Mouse (Mus musculus): ENCODE measurements around the gene Crbn. TPM values are rescaled to one million over a fixed set of nuclear protein-coding genes. Genes with fewer than 3 reads are reported as not detected.

Crbn gene
- total RNA-seq, 1 experiment = 33.9 TPM

- H3K4me1 ChIP-seq (ENCODE audit: control insufficient read depth in 2 of 2, insufficient read depth in 2 of 2, low read length in 2 of 2, poor library complexity in 1 of 2) = no peaks in the 10 kb centered on the region
- no peak for TF ChIP-seq HCFC1 (IDR thresholded peaks at IDR 0.05; ENCODE audit: borderline replicate concordance, insufficient read depth, low read length)
- no peak for TF ChIP-seq ZNF384 (IDR thresholded peaks at IDR 0.05; ENCODE audit: low read depth, low read length)
- no peak for TF ChIP-seq CHD2 (IDR thresholded peaks at IDR 0.05; ENCODE audit: low read depth, low read length)
- TF ChIP-seq MAFK (IDR thresholded peaks at IDR 0.05; ENCODE audit: insufficient read depth, low read depth, low read length) = no peak
- no peak for TF ChIP-seq ZC3H11A (IDR thresholded peaks at IDR 0.05; ENCODE audit: borderline replicate concordance, low read depth, low read length)
- H3K27ac ChIP-seq (ENCODE audit: insufficient read depth, low read depth, low read length, poor library complexity, severe bottlenecking) = no peak overlapping the region
- no peak overlapping the region for H3K4me3 ChIP-seq (ENCODE audit: insufficient read depth in 1 of 2, low read depth in 1 of 2, low read length in 2 of 2, poor library complexity in 1 of 2, severe bottlenecking in 1 of 2)
- H3K9ac ChIP-seq (ENCODE audit: insufficient read depth, low read depth, low read length, poor library complexity, severe bottlenecking) = no peak overlapping the region
- H3K36me3 ChIP-seq (ENCODE audit: control insufficient read depth, insufficient read depth, low read length, poor library complexity, severe bottlenecking) = no peaks in the 10 kb centered on the region
- no peak for DNase-seq (ENCODE audit: low read depth, low spot score)
- H3K9me3 ChIP-seq (ENCODE audit: control insufficient read depth, insufficient read depth, low read depth, low read length) = no peaks in the 10 kb centered on the region
- in situ Hi-C loops (cut with MboI; ENCODE audit: low sequenced_read_pairs in 2 of 2, unreplicated experiment in 2 of 2) = no loop called here
Observed at GRCm38 (mm10) chr6:106732563-106732962, 67.3 kb downstream of the Crbn start.

Other genes starting within 250 kb of the Crbn start
- gene Il5ra, start 51.0 kb downstream of the Crbn start, total RNA-seq (2012; rRNA removed) = 0.27 TPM in 1 of 2 replicates, not detected in the other
- gene Trnt1, start 31.0 kb downstream of the Crbn start, total RNA-seq (2012; rRNA removed) = 55.3 and 72.9 TPM in 2 replicates

Measured in ES-E14 (cell line).